Mouse (Mus musculus): ENCODE measurements around the gene Pmel. TPM values are rescaled to one million over a fixed set of nuclear protein-coding genes. Genes with fewer than 3 reads are reported as not detected.
"Not testable (repeated sequence)": the region's sequence is repeated elsewhere in the genome, so short reads cannot be mapped to it uniquely, and the experiment has no call there.

Pmel gene
- polyA plus RNA-seq, 1 experiment from 2014 or later = 2.0 TPM

DNA sequence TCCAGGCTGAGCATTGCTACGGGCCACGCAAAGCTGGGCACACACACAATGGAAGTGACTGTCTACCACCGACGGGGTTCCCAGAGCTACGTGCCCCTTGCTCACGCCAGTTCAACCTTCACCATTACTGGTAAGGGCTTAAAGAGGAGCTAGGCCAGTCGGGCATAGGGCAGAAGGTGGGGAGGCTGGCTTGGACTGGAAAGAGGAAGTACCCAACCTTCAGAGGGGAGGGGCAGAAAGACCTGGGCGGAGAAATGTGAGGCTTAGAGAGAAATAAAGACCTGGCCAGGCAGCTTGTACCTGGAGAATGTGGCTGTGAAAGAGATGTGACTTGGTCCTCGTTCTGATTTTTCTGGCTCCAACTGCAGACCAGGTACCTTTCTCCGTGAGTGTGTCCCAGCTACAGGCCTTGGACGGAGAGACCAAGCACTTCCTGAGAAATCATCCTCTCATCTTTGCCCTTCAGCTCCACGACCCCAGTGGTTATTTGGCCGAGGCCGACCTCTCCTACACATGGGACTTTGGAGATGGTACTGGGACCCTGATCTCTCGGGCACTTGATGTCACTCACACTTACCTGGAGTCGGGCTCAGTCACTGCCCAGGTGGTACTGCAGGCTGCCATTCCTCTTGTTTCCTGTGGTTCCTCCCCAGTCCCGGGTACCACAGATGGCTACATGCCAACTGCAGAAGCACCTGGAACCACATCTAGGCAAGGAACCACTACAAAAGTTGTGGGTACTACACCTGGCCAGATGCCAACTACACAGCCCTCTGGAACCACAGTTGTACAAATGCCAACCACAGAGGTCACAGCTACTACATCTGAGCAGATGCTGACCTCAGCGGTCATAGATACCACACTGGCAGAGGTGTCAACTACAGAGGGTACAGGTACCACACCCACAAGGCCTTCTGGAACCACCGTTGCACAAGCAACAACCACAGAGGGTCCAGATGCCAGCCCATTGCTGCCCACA, 11.9 kb downstream of the Pmel start:
- Histone ChIP-seq H3K9me3 (replicated peaks; ENCODE audit: low read length) (no peaks in the 10 kb centered on the region), H3K9ac (ENCODE audit: low read depth, low read length) (no peak overlapping the region), H3K36me3 (ENCODE audit: insufficient read depth, low read length) (no peaks in the 10 kb centered on the region), H3K4me3 (replicated peaks; ENCODE audit: low read depth, low read length) (no peak overlapping the region), H3K27me3 (ENCODE audit: insufficient read depth, low read length) (no peaks in the 10 kb centered on the region), H3K4me1 (replicated peaks; ENCODE audit: insufficient read depth, low read length) (no peaks in the 10 kb centered on the region), H3K4me2 (ENCODE audit: low read length) (no peak overlapping the region), H3K27ac (no peak overlapping the region)
- no peak for TF ChIP-seq CTCF (IDR thresholded peaks at IDR 0.05; ENCODE audit: low read depth)
- WGBS = 87% methylated on average over 19 of the region's 19 CpGs
- ATAC-seq (replicated peaks; ENCODE audit: low FRiP score, low read depth) (no peak; the same call in 1 of the 2 replicates), DNase-seq (ENCODE audit: low spot score) (no peak)

DNA sequence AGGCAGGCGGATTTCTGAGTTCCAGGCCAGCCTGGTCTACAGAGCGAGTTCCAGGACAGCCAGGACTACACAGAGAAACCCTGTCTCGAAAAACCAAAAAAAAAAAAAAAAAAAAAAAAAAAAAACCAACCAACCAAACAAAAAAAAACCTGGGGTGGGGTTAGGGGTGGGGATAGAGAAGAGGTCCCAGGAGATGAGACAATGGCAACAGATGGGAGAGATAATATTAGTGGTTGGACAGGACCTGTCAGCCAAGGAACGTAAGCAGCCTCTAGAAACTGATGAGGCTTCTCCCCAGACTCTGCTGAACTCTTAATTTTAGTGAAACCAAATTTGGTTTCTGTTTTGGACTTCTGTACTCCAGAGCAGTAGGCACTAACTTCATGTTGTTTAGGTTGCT, 21.5 kb downstream of the Pmel start:
- H3K9me3 ChIP-seq (replicated peaks; ENCODE audit: low read length); H3K36me3 ChIP-seq (ENCODE audit: insufficient read depth, low read length); H3K9ac ChIP-seq (ENCODE audit: low read depth, low read length); DNase-seq (ENCODE audit: low spot score); H3K4me1 ChIP-seq (replicated peaks; ENCODE audit: insufficient read depth, low read length); H3K27me3 ChIP-seq (ENCODE audit: insufficient read depth, low read length); H3K4me3 ChIP-seq (replicated peaks; ENCODE audit: low read depth, low read length); H3K4me2 ChIP-seq (ENCODE audit: low read length); H3K27ac ChIP-seq; ATAC-seq (replicated peaks; ENCODE audit: low FRiP score, low read depth): not testable (repeated sequence)
- 83% methylated on average over 3 of the region's 4 CpGs for WGBS

DNA sequence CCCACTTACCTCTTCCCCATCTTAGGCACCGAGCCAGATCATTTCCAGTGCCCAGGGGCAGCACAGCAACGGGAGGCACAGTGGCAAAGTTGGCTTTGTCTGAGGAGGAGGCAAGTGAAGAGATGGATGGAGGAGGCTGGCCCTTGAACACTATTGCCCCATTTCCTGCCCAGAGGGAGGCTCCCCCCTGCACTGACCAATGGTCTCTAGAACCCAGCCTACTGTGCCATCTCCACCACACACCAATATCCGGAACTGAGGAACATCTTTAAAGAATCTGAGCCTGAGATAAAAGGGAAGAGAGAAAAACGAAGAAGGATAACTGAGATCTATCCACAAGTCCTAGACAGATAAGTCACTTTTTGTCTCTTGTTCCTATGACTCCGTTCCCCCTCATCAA, 24.1 kb downstream of the Pmel start:
- H3K4me2 ChIP-seq (ENCODE audit: low read length) = no peak overlapping the region
- DNase-seq (ENCODE audit: low spot score) = no peak
- 90% methylated on average over 5 of the region's 5 CpGs for WGBS
- no peaks in the 10 kb centered on the region for H3K4me1 ChIP-seq (replicated peaks; ENCODE audit: insufficient read depth, low read length)
- ATAC-seq (replicated peaks; ENCODE audit: low FRiP score, low read depth) = no peak
- H3K9ac ChIP-seq (ENCODE audit: low read depth, low read length) = no peak overlapping the region
- TF ChIP-seq CTCF (IDR thresholded peaks at IDR 0.05; ENCODE audit: low read depth) = no peak
- H3K27ac ChIP-seq = no peak overlapping the region
- H3K4me3 ChIP-seq (replicated peaks; ENCODE audit: low read depth, low read length) = no peak overlapping the region
- no peaks in the 10 kb centered on the region for H3K27me3 ChIP-seq (ENCODE audit: insufficient read depth, low read length)
- H3K9me3 ChIP-seq (replicated peaks; ENCODE audit: low read length) = no peaks in the 10 kb centered on the region
- peaks cover 4% of the 10 kb centered on the region; the same call in 1 of the 2 replicates for H3K36me3 ChIP-seq (ENCODE audit: insufficient read depth, low read length)

DNA sequence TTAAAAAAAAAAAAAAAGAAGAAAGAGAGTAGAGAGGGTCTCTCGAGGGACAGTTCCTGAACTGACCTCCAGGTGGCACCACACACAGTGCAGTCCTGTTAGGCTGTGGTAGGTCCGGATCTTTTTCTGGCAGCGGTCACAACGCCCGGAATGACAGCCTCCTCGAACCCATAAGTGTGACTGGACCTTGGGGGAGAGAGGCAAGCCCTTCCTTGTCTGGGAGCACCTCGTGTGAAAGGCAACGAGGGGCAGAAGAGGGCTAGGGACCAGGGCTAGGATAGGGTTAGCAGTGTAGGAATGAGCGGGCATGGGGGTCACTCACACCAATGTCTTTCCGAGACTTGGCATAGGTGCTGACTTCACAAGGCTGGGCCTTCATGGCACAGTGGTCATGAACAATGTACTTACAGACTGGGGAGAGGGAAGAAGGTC, 27.0 kb downstream of the Pmel start:
- Histone ChIP-seq H3K9me3 (replicated peaks; ENCODE audit: low read length) (no peaks in the 10 kb centered on the region), H3K36me3 (ENCODE audit: insufficient read depth, low read length) (peaks cover 5% of the 10 kb centered on the region; the same call in 1 of the 2 replicates), H3K4me3 (replicated peaks; ENCODE audit: low read depth, low read length) (no peak overlapping the region), H3K27me3 (ENCODE audit: insufficient read depth, low read length) (no peaks in the 10 kb centered on the region), H3K4me1 (replicated peaks; ENCODE audit: insufficient read depth, low read length) (no peaks in the 10 kb centered on the region), H3K27ac (no peak overlapping the region), H3K4me2 (ENCODE audit: low read length) (0 out of 2 replicates have a peak overlapping the region, but pooled peaks have one; percentile 17), H3K9ac (ENCODE audit: low read depth, low read length) (no peak overlapping the region)
- peak; percentile 85 for TF ChIP-seq CTCF (IDR thresholded peaks at IDR 0.05; ENCODE audit: low read depth)
- ATAC-seq (replicated peaks; ENCODE audit: low FRiP score, low read depth) (peak; percentile 73; the same call in 1 of the 2 replicates), DNase-seq (ENCODE audit: low spot score) (peak; percentile 81)
- WGBS = 16% methylated on average over 10 of the region's 10 CpGs

DNA sequence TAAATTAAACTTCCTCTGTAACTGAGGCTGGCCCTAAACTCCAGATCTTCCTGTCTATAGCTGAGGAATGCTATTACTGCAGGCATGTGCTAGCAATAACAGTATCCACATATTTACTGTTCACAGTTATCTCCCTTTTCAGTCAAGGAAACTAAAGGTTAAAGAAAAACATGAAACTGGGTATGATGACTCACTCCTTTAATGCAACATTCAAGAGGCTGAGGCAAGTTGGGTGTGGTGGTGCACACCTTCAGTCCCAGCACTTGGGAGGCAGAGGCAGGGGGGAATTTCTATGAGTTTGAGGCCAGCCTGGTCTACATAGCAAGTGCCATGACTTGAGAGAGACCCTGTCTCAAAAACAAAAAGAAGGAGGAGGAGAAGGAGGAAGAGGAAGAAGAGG, 28.0 kb downstream of the Pmel start:
- no peak for TF ChIP-seq CTCF (IDR thresholded peaks at IDR 0.05; ENCODE audit: low read depth)
- no peak overlapping the region for H3K27ac ChIP-seq
- ATAC-seq (replicated peaks; ENCODE audit: low FRiP score, low read depth) = no peak
- no peaks in the 10 kb centered on the region for H3K4me1 ChIP-seq (replicated peaks; ENCODE audit: insufficient read depth, low read length)
- no peaks in the 10 kb centered on the region for H3K9me3 ChIP-seq (replicated peaks; ENCODE audit: low read length)
- no peak overlapping the region for H3K9ac ChIP-seq (ENCODE audit: low read depth, low read length)
- DNase-seq (ENCODE audit: low spot score) = no peak
- no peaks in the 10 kb centered on the region for H3K27me3 ChIP-seq (ENCODE audit: insufficient read depth, low read length)
- no peak overlapping the region for H3K4me2 ChIP-seq (ENCODE audit: low read length)
- peaks cover 5% of the 10 kb centered on the region; the same call in 1 of the 2 replicates for H3K36me3 ChIP-seq (ENCODE audit: insufficient read depth, low read length)
- H3K4me3 ChIP-seq (replicated peaks; ENCODE audit: low read depth, low read length) = no peak overlapping the region

DNA sequence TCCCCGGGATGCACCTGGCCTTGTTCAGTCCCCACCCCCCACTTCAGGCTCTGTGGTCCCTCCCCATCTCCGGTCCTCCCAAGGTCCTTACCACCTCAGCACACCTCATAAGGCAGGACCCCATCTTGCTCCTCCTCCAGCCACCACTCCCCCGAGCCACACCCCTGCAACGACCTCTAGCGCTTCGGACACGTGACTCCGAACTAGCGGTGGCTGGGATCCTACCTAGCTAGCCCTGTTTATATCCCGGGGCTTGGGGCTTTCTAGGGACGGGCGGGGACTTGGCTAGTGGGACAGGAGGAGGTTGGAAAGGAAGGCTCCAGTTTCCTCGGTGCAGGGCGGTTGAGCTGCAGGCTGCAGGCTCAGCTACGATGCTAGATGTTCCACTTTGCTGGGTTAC, 33.4 kb downstream of the Pmel start:
- Histone ChIP-seq H3K4me3 (replicated peaks; ENCODE audit: low read depth, low read length) (no peak overlapping the region), H3K36me3 (ENCODE audit: insufficient read depth, low read length) (peaks cover 5% of the 10 kb centered on the region; the same call in 1 of the 2 replicates), H3K4me2 (ENCODE audit: low read length) (peak overlapping the region; percentile 37), H3K27me3 (ENCODE audit: insufficient read depth, low read length) (no peaks in the 10 kb centered on the region), H3K9me3 (replicated peaks; ENCODE audit: low read length) (no peaks in the 10 kb centered on the region), H3K27ac (no peak overlapping the region), H3K9ac (ENCODE audit: low read depth, low read length) (no peak overlapping the region), H3K4me1 (replicated peaks; ENCODE audit: insufficient read depth, low read length) (no peaks in the 10 kb centered on the region)
- DNase-seq (ENCODE audit: low spot score) (no peak), ATAC-seq (replicated peaks; ENCODE audit: low FRiP score, low read depth) (peak; percentile 46; the same call in 1 of the 2 replicates)
- WGBS = 5% methylated on average over 15 of the region's 15 CpGs
- TF ChIP-seq CTCF (IDR thresholded peaks at IDR 0.05; ENCODE audit: low read depth) = no peak
